Mouse (Mus musculus): ENCODE measurements around the gene Gm7971.
"Not testable (repeated sequence)": the region's sequence is repeated elsewhere in the genome, so short reads cannot be mapped to it uniquely, and the experiment has no call there.

Gene Gm7971

GRCm38 (mm10) chr5:95594775-95595174 is at the start of gene Gm7971:
Gm7971 (minus strand) TSS chr5:95594875.
- not testable (repeated sequence) for DNase-seq

Measured in lung, postnatal 14 days (tissue).